Mouse (Mus musculus) embryonic facial prominence, embryonic 12.5 days (tissue): ENCODE results near the gene Msh6. TPM values are rescaled to one million over a fixed set of nuclear protein-coding genes. Genes with fewer than 3 reads are reported as not detected.

Experiments used
- ATAC-seq: fragments of 200-750 bp; cut with Nextera tagmentation; 2 replicates; pipeline ENCODE4 v1.8.0; 2017; ENCODE audit not compliant: insufficient number of reproducible peaks, insufficient read depth, low FRiP score, low TSS enrichment
- H3K27ac ChIP-seq: fragments of 300-500 bp; sonication (generic); 2 replicates; pipeline ENCODE4 v1.5.1; 2016; ENCODE audit warnings: mild to moderate bottlenecking
- H3K27me3 ChIP-seq: fragments of 300-500 bp; sonication (generic); 2 replicates; pipeline ENCODE4 v1.6.1; 2016; ENCODE audit warnings: mild to moderate bottlenecking, moderate library complexity
- H3K36me3 ChIP-seq: fragments of 300-500 bp; sonication (generic); 2 replicates; pipeline ENCODE4 v1.6.1; 2016; ENCODE audit warnings: mild to moderate bottlenecking
- H3K4me1 ChIP-seq: fragments of 300-500 bp; sonication (generic); 2 replicates; pipeline ENCODE4 v1.6.1; 2016
- H3K4me2 ChIP-seq: fragments of 300-500 bp; sonication (generic); replicated peaks from 2 replicates; pipeline ENCODE4 v1.6.1; 2016; ENCODE audit warnings: mild to moderate bottlenecking, moderate library complexity
- H3K4me3 ChIP-seq: fragments of 300-500 bp; sonication (generic); 2 replicates; pipeline ENCODE4 v1.5.1; 2016; ENCODE audit warnings: mild to moderate bottlenecking
- H3K9ac ChIP-seq: fragments of 300-500 bp; sonication (generic); 2 replicates; pipeline ENCODE4 v1.6.1; 2016; ENCODE audit warnings: mild to moderate bottlenecking, moderate library complexity
- H3K9me3 ChIP-seq: fragments of 300-500 bp; sonication (generic); 2 replicates; pipeline ENCODE4 v1.6.1; 2016; ENCODE audit warnings: mild to moderate bottlenecking, moderate library complexity
- WGBS: fragments of 180-500 bp; shearing (Covaris S2); methylation state at CpG from one replicate; pipeline ENCODE4 v1.1.7; 2016; 5-methylcytosine and 5-hydroxymethylcytosine counted together
- polyA plus RNA-seq: library from polyadenylated mRNA; unstranded; fragments of >200 nt; fragmentation: Nextera tagmentation; extraction: Ambion mirVana; gene quantifications from 2 replicates; pipeline ENCODE4 v1.2.1, GENCODE M21; 2016

Msh6 gene
- polyA plus RNA-seq, 1 experiment from 2014 or later: 73.9 TPM

DNA sequence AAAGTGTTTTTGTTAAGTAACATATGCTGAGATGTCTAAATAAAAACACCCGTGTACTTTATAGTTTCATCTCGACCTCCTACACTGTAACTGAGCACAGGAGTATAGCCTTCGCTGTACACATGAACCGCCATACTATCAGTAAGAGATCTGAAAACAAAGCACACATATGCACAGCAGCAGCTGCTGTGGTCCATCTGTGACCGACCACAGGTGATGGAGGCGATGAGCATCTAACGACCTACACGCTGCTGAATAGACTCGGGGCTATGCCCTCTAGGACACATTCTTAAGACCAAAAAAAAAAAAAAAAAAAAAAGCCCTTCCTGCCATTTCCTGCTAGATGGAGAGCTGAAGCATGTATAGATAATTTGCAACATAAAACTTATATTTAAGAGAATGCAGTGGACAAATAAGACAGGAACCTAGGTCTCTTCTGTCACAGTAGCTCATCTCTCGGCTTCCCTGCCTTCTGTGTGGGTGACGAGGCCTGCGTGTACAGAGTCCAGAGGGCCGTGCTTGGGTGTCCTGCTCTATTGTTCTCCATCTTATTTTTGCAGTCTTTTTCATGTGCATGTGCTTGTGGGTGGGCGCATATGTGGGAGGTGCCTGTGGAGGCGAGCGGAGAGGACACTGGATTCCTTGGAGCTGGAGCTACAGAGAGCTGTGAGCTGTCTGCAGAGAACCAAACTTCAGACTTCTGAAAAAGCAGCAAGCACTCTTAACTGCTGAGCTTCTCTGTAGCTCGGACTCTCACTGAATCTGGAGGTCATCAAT, 54.5 kb downstream of the Msh6 start:
- Histone ChIP-seq H3K4me2 (no peak overlapping the region), H3K4me3 (no peak overlapping the region), H3K9ac (no peak overlapping the region), H3K36me3 (0 out of 2 replicates have a peak, but pooled peaks cover 4% of the 10 kb centered on the region), H3K27ac (no peak overlapping the region), H3K4me1 (0 out of 2 replicates have a peak, but pooled peaks cover 2% of the 10 kb centered on the region), H3K9me3 (no peaks in the 10 kb centered on the region), H3K27me3 (no peaks in the 10 kb centered on the region)
- 86% methylated on average over 17 of the region's 17 CpGs for WGBS
- no peak for ATAC-seq

DNA sequence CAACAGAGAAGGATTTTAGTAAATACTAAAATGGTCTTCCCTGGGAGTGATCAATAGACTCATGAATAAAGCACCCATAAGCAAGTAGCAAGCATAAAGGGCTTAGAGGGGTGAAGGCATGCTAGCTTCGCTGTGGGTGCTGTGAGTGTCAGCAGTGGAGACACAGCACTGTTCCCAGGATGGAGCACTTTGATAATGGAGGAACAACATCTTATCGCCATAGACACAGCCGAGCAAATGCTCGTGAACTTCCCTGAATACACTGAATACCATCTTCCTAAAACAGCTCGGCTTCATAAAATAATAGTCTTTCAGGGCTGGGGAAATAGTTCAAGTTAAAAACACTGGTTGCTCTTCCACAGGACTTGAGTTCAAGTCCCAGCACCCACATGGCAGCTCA, 56.9 kb downstream of the Msh6 start:
- no peak for ATAC-seq
- no peak overlapping the region for H3K4me3 ChIP-seq
- H3K27me3 ChIP-seq: no peaks in the 10 kb centered on the region
- no peak overlapping the region for H3K4me2 ChIP-seq
- WGBS: 91% methylated on average over 5 of the region's 5 CpGs
- no peak overlapping the region for H3K9ac ChIP-seq
- H3K36me3 ChIP-seq: 0 out of 2 replicates have a peak, but pooled peaks cover 4% of the 10 kb centered on the region
- 0 out of 2 replicates have a peak, but pooled peaks cover 2% of the 10 kb centered on the region for H3K4me1 ChIP-seq
- no peak overlapping the region for H3K27ac ChIP-seq
- H3K9me3 ChIP-seq: no peaks in the 10 kb centered on the region

DNA sequence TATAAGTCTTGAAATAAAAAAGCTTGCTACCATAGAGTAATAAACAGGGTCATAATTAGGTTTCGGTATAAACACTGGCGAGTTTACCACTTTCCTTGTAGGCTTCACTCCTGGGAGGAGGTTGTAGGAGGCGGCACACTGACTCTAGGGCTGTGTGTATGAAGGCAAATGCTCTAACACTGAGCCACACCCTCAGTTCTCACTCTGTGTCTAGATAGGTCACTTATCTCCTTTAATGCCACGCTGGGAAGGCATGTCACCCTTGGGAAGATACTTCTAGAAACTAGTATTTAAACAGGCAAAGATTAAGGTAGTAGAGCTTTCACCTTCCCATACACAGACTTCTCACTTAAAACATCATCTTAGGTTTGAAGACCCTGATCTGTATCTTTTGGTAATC, 59.6 kb downstream of the Msh6 start:
- Histone ChIP-seq H3K36me3 (0 out of 2 replicates have a peak, but pooled peaks cover 4% of the 10 kb centered on the region), H3K27ac (no peak overlapping the region), H3K4me3 (no peak overlapping the region), H3K9ac (no peak overlapping the region), H3K27me3 (no peaks in the 10 kb centered on the region), H3K4me1 (0 out of 2 replicates have a peak, but pooled peaks cover 2% of the 10 kb centered on the region), H3K4me2 (no peak overlapping the region), H3K9me3 (no peaks in the 10 kb centered on the region)
- ATAC-seq: no peak
- WGBS: 95% methylated on average over 4 of the region's 4 CpGs

Other genes with a start within 250 kb of the Msh6 start
- 0.45 and 0.55 TPM in 2 replicates for gene Kcnk12, start 177.1 kb upstream of the Msh6 start, polyA plus RNA-seq
- not detected in 2 replicates for gene Rpl36-ps4, start 54.1 kb upstream of the Msh6 start, polyA plus RNA-seq
- 25.0 and 27.6 TPM in 2 replicates for gene Fbxo11, start 90.2 kb downstream of the Msh6 start, polyA plus RNA-seq